Mouse (Mus musculus) cerebellum, adult (tissue): ENCODE data around the gene Gm10160.

Source experiments
- ATAC-seq: cut with Nextera tagmentation; 2 replicates; pipeline ENCODE4 v1.9.2; 2017; ENCODE audit warnings: mild to moderate bottlenecking, moderate library complexity, mixed read lengths; ENCODE audit not compliant: insufficient number of reproducible peaks, low FRiP score, low TSS enrichment

The Gm10160 gene

GRCm38 (mm10) chr7:81855694-81856093 lies at the start of gene Gm10160:
TSS of gene Gm10160 (minus strand) at chr7:81855794.
- ATAC-seq = no peak

- ATAC-seq = no peak
Measured at GRCm38 (mm10) chr7:81904926-81905325, 49.3 kb upstream of the Gm10160 start.

DNA sequence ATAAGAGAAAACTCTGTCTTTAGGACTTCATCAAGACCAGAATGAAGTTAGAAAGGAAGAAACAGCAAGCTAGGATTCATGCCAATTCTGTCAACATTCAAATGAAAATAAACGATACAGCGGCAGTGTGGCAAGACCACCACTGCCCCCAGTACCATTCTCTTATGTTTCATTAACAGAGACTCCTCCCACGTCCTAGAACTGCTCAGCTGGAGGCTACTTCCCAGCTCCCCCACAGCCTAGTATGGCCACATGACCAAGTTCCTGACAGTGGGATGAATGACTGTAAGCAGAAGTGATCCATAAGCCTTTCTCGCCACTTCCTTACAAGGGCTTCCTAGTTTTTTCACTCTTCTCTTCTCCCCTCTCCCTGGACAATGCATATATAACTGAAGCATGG lies 48.5 kb upstream of the Gm10160 start:
- ATAC-seq = no peak

GRCm38 (mm10) chr7:81899361-81899760 lies 43.8 kb upstream of the Gm10160 start:
- no peak for ATAC-seq

- ATAC-seq = no peak
Measured at GRCm38 (mm10) chr7:81885128-81885527, 29.5 kb upstream of the Gm10160 start.

- no peak for ATAC-seq
Measured at GRCm38 (mm10) chr7:81881600-81881999, 26.0 kb upstream of the Gm10160 start.

- ATAC-seq = no peak
Measured at GRCm38 (mm10) chr7:81880797-81881196, 25.2 kb upstream of the Gm10160 start.

DNA sequence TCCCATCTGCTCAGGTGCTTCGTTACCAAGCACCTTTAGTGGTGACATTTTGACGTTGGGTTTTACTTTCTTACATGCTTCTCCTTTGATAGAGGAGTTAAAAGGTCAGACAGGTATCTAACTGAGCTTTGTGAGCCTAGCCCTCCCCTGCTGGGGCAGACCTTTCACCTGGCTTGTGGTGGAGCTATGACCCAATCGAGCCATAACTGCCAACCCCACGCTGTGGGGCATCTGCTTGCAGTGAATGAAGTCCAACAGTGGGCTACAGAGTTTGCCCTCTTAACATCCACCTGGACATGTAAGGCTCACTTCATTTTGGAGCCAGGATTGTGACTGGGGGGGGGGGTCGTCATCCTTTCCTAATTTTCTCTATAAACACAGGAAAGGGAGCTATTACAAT lies 24.7 kb upstream of the Gm10160 start:
- ATAC-seq = no peak

DNA sequence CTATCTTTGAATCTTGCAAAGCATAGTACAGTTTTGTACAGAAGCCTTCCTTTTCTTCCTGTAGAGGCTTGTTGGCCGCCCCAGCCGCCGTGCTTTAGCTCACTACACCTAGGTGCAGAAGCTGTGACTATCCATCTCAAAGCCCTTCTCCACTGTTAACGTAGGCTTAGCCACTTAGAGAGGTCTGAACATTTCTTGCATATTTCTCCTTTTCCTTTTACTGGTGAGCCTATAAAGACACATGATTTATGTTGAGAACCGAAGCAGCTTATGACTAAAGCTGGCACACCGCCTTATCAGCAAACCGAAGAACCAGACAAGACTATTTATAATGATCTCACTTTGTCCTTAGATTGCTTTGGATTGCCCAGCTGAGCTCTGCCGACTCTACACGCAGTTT lies 19.8 kb upstream of the Gm10160 start:
- no peak for ATAC-seq

DNA sequence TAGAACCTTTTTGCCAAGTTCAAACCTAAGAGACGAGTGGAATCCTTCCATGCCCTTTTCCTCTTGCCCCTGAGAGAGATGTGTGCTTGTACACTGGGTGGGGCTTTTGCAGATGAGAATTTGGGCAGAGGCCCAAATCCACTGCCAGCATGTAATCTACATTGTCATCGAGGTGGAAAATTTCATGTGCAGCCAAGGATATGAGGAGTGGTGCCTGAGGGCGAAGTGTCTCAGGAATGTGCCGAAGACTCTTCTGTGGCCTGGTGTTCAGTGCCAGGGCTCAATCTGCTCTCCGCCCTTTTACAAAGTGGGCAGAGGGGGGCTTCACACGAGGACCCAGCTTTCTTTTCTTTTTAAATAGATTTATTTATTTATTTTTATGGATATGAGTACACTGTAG lies 19.0 kb upstream of the Gm10160 start:
- ATAC-seq = no peak

- no peak for ATAC-seq
Measured at GRCm38 (mm10) chr7:81873807-81874206, 18.2 kb upstream of the Gm10160 start.

DNA sequence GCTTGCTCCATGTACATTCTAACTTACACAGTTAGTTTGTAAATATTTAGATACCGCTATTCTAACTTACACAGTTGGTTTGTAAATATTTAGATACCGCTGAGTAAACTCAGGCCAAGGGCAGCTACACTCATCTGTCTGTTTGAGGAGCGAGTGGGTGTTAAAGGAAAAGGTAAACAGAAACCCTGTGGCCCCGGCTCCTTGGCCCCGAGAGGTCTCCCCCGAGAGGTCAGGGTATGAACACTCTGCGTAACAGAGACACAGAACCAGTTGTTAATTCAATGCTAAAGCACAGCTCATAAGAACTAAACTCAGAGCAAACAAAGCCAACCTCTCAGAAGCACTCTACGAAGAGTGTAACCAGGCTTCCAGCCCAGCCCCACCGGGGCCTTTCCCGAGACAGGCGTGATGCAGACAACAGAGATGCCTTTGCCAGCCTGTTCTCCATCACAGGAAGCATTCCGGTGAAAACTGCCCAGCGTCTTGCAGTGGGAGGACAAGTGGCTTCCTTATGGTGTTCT lies 17.0 kb upstream of the Gm10160 start:
- ATAC-seq = no peak

GRCm38 (mm10) chr7:81868158-81868557 lies 12.6 kb upstream of the Gm10160 start:
- peak; percentile 88 for ATAC-seq

- ATAC-seq = no peak
Measured at GRCm38 (mm10) chr7:81867231-81867930, 11.8 kb upstream of the Gm10160 start.

GRCm38 (mm10) chr7:81865937-81866336 lies 10.3 kb upstream of the Gm10160 start:
- ATAC-seq = no peak

DNA sequence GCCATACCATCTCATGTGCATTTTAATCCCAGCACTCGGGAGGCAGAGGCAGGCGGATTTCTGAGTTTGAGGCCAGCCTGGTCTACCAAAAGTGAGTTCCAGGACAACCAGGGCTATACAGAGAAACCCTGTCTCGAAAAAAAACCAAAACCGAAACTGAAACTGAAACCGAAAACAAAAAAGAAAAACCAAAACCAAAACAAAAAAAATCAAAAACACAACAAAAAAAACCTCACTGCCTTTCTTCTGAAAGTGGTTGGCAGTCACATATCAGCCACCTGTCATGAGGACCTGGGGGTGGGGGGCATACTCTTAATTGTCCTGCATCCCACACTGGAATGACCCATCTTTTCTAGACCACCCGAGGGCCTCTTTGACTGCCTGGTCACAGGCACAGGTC lies 9.0 kb upstream of the Gm10160 start:
- no peak for ATAC-seq

GRCm38 (mm10) chr7:81862587-81863583 lies 7.3 kb upstream of the Gm10160 start:
- no peak for ATAC-seq

DNA sequence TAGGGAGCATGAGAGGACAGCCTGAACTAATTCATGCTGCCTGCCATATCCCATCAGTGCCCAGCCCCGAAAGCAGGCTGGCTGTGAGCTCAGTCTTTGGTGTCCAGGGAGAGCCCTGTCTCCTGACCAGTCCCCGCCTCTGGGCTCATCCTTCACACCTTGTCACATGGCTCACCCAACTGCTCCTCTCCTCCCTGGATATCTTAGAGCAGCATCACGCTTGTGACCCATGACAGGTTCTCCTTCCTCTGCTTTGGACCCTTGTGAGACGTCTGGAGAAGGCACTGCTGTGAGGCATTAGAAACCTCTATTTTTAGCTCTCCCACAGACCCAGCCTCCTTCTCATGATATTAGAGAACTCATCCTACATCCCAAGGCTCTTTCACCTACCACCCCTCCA lies 6.3 kb upstream of the Gm10160 start:
- ATAC-seq = no peak

DNA sequence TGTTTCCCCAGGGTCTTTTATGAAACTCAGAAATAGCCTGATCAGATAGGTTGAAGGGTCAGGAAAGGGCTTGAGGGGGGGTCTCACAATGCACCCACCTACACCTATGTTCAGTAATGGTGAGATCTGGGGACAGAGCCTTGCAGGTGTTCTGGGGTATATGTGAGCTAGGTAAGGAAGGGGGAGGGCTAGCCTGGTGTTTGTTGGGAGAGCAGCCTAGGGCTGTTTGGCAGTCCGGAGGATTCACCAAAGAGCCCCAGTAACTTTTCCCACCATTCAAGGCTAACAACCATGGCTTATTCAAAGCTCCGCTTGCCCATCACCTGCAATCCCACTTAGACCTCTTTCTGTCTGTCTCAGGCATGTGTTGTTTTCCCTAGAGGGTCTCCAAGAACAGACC lies 5.9 kb upstream of the Gm10160 start:
- no peak for ATAC-seq

- no peak for ATAC-seq
Measured at GRCm38 (mm10) chr7:81860996-81861395, 5.4 kb upstream of the Gm10160 start.

- no peak for ATAC-seq
Measured at GRCm38 (mm10) chr7:81860071-81860470, 4.5 kb upstream of the Gm10160 start.
